Mouse (Mus musculus): ENCODE measurements around the gene Tst.

Tst gene

DNA sequence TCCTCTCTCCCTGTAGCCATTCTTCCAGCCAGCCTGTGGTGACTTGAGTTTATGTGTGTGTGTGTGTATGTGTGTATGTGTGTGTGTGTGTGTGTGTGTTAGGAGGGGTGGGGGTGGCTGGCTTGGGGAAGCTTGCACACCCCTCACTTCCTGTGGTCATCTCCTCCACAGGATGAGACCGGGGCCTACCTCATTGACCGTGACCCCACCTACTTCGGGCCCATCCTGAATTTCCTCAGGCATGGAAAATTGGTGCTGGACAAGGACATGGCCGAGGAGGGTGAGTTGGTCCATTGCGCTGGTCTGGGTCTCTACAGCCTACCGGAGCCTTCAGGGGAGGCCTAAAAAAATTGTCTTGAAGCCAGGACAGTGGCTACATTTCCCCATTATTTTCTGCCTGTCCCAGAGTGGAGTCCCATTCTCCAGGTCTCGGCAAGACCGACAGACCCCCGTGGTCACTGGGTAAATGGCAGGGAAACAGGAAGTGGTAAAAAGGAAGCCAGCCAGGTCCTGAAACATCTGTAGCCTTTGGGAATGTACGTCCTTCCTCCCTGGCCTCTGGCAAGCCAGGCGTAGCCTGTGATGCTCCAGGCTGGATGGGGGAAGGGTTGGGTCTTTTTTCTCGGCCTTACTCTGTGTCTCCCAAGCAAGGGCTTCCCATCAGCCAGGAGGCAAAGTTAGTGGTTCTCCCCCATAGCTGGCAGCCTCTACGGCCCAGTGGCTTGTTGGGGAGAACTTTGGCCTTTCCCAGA is 24.3 kb upstream of the Tst start:
- in situ Hi-C loops (cut with MboI, MseI), result no loop called here

DNA sequence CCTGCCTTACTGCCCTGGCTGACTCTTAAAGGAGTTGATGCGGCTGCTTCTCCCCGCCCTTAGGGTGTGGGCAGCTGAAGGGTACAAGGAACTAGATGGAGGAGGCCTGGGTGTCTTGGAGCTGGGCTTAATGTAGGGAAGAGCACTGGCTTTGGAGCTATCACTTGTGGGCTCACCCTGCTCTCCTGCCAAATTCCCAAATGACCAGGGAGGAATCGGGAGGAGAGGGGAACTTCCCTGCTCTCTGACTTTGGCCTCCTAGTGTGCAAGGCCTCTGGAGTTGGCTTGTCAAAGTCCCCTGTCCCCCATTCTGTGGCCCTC is 23.4 kb upstream of the Tst start:
- in situ Hi-C loops (cut with MboI, MseI), result no loop called here

DNA sequence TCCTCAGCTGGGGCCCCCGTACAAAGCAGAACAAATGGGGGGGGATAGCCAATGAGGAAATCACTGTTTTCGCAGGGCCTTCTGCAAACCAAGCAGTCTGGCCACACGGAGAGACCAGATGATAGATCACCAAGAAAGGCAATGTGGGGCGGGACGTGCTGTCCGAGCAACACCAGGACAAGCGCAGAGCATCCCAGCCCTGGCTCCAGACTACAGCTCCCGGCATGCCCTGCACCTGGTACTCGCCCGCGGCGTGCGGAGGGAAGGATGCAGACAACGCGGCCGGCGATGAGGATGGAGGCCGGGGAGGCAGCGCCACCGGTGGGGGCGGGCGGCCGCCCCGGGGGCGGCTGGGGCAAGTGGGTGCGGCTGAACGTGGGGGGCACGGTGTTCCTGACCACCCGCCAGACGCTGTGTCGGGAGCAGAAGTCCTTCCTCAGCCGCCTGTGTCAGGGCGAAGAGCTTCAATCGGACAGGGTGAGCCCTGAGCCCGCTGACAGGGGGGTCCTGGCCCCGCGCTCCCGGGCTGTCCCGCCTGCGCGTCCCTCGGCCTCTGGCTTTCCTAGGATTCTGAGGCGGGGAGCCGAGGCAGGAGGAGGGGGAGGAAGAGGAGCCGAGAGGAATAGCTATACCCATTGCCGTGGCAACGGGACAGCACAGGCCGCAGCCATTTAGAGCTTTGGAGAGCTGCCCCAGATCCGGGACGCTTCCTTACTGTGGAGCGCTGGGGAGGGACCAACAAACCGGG is 22.9 kb upstream of the Tst start, which contains the start of gene Kctd17:
Gene Kctd17, plus strand, starts transcription at position 174 of the 748 bp plus-strand sequence.
- in situ Hi-C loops (cut with MboI, MseI), result no loop called here

DNA sequence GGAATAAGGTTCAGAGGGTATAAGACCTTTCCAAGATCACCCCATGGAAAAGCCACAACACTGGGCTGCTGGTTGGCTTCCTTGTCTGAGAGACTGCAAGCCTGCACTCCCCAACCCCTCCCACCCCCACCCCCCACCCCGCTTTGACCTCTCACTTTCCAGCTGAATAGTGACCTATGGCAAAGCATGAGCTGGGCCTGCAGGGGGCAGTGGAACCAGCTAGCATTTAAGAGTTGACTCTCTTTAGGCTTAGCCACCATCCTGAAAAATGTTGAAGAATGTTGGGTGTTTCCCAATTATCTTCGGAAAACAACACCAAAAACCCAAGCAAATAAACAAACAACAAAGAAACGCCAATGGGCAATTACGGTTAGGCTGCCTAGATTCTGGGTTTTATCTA is 19.5 kb upstream of the Tst start:
- in situ Hi-C loops (cut with MboI, MseI), result no loop called here

DNA sequence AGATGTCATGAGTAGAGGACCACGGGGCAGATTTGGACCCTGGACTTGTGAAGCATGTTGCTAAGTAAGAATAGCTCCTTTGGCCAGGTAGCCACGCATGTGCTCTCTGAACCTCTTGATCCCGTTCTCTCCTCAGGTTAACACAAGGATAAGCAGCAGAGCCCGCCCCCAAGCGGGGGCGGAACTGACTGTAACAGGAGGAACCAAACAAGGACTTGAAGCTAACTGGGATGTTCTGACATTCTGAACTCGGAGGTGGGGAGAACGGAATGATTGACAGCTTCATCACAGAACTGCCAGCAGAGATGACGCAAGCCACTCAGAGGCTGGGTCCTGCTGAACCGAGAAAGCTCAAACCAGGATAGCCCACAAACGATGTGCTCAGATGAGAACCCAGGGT is 18.8 kb upstream of the Tst start:
- in situ Hi-C loops (cut with MboI, MseI), result loop anchor here (5.0 kb wide), 1 partner anchor 72 kb away; no protein-coding TSS in a partner anchor

DNA sequence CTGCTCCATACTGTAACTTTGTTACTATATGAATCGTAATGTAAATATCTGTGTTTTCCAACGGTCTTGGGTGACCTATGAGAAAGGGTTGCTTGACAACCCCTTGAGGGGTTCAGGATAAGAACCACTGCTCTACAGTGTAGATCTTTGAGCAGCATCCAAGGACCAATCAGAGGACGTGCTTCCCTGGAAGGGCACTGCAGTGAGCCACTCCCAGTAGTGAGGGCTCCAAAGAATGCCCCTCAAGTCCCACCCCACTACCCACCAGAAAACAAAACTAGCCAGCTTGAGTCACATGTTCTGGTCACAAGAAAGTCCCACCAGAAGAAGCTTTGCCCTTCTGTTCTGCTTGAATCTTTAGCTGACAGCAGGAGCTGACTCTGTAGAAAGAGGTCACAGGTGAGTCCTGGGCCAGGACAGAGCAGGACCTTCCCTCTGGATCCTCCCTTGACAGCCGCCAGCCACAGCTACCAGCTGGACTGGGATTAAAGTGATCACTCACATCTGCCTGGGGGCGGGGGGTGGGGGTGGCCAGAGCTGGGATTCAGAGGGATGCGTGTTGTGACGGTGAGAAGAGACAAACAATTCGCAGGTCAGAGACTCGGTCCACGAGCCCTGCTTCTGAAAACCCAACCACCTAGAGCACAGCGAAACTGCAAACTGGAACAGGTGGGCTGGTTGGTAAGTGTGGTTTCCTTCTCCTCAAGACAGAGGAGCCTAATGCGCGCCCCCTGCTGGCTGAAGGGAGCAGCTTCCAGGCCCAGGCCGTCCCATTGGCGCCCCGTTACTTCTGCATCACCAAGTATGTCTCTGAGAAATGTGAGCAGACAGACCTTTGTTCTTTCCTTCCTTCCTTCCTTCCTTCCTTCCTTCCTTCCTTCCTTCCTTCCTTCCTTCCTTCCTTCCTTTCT is 16.6 kb upstream of the Tst start:
- in situ Hi-C loops (cut with MboI, MseI), result loop anchor here (5.0 kb wide), 1 partner anchor 70 kb away; no protein-coding TSS in a partner anchor

DNA sequence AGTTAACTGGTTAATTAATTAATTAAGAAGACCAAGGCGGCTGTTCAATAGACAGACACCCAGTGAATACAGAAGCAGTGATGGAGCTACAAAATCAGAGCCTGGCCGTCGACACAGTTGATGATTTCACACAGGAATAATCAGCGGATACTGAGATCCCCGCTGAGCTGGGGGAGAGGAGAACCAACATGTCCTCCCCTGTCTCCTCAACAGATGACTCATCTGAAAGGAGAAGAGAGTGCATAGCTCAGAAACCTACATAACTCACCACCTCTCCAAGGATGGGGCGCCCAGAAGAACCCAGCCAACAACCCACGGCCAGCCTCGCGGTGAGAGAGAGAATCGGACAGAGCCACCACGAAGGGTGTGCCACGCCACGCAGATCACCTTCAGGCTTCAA is 14.7 kb upstream of the Tst start:
- in situ Hi-C loops (cut with MboI, MseI), result loop anchor here (5.0 kb wide), 1 partner anchor 68 kb away; no protein-coding TSS in a partner anchor

DNA sequence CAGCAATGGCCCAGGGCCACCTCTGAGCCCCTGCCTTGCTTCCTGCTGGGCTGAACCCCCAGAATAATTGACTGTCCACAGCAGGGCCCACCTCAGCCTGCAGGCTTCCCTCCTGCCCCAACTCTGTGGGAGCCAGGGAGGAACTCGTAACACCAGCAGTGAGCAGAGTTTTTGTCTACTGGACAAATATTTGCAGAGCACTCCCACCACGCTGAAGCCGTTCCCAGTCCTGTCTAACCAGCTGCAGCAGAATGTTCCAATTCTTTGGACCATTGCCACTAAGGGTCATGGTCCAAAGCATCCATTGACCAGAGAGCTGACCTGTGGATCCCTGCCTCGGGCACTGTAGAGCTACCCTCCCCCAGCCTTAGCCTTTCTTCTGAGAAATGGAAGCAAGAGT is 11.2 kb upstream of the Tst start:
- in situ Hi-C loops (cut with MboI, MseI), result no loop called here

DNA sequence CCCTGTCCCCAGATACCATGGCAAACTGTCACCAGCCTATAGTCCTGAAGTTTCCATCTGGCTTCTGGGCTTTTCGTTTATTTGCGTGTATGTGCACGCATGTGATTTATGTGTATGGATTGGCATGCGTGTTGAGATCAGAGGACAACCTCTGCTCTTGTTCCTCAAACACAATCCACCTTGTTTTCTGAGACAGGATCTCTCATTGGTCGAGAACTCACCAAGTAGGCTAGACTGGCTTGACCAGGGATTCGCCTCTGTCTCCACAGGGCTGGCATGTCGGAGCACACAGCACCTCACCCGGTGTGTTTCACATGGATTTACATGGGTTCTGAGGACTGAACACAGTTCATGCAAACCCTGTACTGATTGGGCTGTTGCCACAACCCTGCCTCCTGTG is 8.4 kb upstream of the Tst start:
- in situ Hi-C loops (cut with MboI, MseI), result no loop called here

DNA sequence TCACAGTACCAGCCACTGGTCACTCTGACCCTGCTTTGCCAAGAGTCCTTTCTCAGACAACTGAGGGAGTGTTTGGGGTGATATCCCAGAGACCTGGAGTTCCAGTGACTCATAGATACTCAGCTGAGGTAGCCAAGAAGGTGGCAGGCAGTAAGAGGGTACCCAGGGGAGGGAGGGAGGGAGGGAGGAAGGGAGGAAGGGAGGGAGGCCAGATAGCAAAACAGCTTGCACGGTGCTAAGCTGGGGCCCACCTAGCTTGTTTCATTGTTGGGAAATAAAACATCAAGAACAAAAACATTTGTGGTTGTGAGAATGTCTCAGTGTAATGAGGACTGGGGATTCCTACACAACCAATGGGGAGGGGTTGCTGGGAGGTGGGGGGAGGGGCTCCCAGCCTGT is 8.0 kb upstream of the Tst start:
- in situ Hi-C loops (cut with MboI, MseI), result no loop called here

DNA sequence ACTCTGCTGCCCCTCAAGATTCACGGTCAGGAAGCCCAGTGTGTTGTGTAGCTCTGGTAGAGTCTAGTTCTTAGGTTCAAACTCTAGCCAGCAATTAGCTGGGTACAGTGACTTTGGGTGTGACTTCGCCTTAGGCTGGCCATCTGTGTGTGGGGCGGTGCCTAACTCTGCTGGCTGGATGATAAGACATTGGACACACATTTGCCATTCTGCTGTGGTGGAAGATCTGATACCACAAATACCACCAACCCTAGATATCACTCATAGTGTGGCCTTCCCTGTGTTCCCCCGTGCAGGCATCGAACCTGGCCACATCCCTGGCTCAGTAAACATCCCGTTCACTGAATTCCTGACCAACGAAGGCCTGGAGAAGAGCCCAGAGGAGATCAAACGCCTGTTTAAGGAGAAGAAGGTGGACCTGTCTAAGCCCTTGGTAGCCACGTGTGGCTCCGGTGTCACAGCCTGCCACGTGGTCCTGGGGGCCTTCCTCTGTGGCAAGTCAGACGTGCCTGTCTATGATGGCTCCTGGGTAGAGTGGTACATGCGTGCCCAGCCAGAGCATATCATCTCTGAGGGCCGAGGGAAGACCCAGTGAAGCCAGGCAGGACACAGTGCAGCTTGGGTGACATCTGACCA is 7.5 kb upstream of the Tst start:
- in situ Hi-C loops (cut with MboI, MseI), result no loop called here

DNA sequence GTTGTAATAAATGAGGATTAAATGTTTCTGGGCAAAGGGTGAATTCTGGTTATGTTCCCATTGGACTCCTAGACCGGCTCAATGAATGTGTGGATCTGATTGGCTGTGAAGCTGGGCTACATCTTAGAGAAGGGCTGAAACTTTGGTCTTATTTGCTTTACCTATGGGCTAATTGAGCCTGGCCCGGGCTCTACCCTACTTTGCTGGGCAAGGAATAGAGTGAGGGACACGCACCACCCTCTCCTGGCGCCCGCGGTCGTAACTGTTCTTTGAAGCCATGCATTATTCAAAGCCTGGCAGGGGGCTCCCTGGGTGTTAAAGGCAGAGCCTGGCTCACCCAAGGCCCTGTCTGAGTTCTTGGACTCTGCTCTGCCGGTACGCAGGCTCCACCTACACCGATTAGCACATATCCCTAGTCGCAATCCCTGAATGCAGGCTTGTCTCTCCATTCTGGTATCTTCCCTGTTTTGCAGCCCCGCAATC is 3.9 kb upstream of the Tst start:
- in situ Hi-C loops (cut with MboI, MseI), result loop anchor here (10.0 kb wide), 1 partner anchor 1845 kb away; no protein-coding TSS in a partner anchor

DNA sequence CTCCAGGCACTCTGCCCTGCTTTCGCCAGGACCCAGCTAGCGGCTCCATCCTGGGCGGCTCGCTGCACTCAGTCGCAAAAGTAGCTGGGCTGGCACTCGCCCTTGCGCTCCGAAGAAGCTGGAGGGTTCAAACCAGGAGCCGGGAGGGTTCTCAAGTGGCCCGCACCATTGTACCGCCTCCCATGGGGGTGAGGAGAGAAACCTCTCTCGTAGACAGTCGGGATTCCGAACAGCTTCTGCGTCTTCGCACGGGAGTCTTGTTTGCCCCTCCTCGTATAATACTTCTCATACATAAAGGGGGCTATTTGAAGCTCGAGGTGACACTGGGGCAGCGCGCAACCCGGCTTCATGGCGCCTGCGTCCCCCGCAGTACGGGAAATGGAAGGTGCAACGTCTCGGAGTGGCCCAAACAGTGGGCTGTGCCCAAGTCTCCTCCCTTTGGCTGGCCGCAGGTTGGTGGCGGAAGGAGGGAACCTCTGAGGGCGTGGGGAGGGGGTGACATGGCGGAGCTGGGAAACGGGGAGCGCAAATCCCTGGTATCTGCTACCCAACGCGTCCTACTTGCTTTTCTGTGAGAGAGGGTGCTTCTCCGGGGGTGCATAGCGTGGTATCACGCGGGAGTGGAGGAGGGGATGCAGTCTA is 707 bp upstream of the Tst start, which contains the start of gene Mpst:
Gene Mpst, plus strand, starts transcription at position 124 of the 642 bp plus-strand sequence.
- in situ Hi-C loops (cut with MboI, MseI), result loop anchor here (10.0 kb wide), 1 partner anchor 1842 kb away; no protein-coding TSS in a partner anchor

DNA sequence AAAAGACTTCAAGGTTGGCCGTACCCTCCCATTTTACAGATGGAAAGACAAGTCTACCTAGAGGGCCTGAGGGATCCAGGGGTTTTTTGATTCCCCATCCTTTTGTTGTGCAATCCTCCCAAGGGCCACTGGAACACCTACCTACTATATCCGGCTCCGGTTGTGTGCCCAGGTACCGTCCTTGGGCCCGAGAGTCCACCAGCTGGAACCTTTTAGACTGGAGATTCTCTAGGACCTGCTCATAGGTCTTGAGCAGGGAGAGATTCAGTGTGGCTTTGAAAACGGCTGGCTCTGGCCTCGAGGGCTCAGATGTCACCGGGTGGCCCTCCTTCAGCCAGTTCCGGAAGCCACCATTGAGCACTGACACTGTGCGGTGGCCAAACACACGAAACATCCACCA is 609 bp downstream of the Tst start:
- in situ Hi-C loops (cut with MboI, MseI), result loop anchor here (10.0 kb wide), 1 partner anchor 1840 kb away; no protein-coding TSS in a partner anchor

DNA sequence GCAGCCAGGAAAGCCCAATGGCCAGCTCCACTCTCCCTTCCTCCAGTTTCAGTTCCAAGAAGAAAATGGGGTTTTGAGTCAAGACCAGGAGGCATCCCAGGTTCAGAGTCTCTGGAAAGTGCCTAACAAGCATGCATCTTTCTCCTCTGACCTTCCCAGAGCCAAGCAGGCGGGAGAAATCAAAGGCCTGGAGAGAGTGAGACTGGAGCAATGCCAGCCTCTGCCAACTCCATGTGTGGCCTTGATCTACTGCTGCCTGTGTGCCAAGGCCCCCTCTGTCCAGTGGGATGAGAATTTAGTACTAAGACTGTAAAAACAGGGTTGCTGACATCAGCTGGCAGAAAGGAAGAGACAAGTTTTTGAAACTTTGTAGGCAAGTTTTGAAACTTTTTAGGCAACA is 1.8 kb downstream of the Tst start:
- in situ Hi-C loops (cut with MboI, MseI), result loop anchor here (10.0 kb wide), 1 partner anchor 1839 kb away; no protein-coding TSS in a partner anchor

DNA sequence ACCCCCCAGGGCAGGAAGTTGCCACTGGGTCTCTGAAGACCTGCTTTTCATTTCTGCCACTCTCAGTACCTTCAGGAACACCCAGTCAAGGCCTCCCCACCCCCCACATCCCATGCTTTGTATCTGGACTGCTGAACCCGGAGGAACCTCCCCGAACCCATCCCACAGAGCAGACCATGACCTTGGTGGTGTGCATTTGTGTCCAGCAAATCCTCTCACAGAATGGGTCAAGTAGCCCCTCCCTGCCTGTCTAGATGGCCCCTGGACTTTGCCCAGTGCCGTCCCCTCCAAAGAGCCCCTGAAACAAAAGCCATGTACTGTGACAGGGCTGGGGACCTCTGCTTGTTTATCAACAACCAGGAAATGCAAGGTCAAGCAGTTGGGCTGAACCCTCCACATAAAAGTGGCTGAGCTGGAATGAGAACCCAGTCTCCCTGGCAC is 2.4 kb downstream of the Tst start:
- in situ Hi-C loops (cut with MboI, MseI), result loop anchor here (10.0 kb wide), 1 partner anchor 1839 kb away; no protein-coding TSS in a partner anchor

DNA sequence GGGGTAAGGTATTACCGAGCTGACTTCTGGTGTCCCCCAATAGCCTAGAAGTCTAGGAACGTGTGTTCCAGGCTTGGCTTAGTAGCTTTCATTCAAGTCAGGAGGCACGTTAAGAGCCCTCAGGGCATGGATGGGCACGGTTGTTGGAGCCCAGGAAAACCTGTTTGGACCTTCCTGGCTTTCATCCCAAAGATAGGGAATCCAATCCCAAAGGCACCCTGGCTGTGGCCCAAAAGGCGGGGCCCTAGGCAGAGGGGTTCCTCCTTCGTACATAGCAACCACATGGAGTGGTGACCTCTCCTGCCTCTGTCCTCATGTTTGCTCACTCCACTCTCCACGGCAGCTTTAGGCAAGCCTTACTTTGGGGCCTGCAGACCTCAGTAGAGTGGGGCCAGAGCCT is 3.3 kb downstream of the Tst start:
- in situ Hi-C loops (cut with MboI, MseI), result loop anchor here (10.0 kb wide), 1 partner anchor 1838 kb away; no protein-coding TSS in a partner anchor

DNA sequence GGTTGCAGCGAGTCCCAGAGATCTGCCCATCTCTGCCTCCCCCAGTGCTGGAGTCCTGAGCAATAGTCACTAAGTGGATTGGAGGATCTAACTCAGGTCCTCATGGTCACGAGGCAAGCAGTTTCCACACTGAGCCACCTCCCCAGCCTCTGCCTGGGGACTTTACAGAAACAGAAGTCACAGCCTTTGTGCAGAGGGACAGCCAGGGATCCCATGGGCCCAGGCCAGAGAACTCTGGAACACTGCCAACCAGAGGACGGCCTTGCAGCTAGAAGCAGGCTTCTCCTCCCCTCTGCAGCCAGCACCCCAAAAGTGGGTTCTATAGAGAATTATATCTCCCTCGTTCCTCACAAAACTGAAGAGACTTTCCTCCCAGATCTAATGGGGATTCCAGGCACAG is 3.8 kb downstream of the Tst start:
- in situ Hi-C loops (cut with MboI, MseI), result loop anchor here (10.0 kb wide), 1 partner anchor 1837 kb away; no protein-coding TSS in a partner anchor

DNA sequence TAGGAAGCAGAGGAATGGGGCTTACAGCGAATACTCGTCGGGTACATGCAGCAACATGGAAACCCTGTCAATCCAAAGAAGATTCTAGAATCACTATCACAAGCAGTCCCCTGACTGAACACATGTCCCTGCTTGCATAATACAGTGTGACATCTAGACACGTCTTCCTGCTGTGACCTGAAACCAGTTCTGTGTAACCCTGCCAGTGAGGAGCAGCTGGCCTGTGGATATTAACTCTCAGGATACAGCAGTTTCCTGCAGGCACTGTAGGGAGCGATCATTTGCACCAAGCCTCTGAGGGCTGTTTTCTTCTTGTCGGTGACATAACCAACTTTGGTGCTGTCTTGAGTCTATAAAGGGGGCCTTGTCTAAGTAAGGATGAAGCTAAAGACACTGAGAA is 4.4 kb downstream of the Tst start:
- in situ Hi-C loops (cut with MboI, MseI), result loop anchor here (10.0 kb wide), 1 partner anchor 1837 kb away; no protein-coding TSS in a partner anchor

DNA sequence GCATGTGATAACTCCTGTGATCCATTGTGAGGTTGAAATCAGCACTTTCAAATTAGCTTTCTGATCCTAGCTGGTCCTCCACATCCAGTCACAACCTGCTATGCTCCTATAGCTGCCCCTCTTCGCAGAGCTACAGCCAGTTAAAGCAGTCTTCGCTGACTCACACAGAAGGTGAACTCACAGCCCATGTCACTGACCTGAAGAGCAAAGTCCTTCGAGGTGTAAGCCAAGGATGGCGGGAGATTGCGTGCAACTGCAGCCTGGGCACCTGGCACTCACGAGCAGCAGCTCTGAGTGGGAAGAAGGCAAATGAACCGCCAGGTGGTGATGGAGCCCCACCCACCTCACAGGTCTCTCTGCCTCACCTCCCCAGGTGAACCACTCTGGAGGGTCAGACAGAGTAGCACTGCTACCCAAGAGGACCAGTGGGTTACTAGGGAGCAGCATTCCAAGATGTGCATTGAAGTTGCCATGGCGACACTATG is 10.2 kb downstream of the Tst start, which contains the start of gene Tex33:
Gene Tex33, minus strand, starts transcription at position 435 of the 485 bp plus-strand sequence.
- in situ Hi-C loops (cut with MboI, MseI), result no loop called here
